Mouse (Mus musculus): ENCODE measurements around the gene Srm. TPM values are rescaled to one million over a fixed set of nuclear protein-coding genes. Genes with fewer than 3 reads are reported as not detected.
A peak's percentile ranks its signal among the peaks of the same experiment; 100 is the strongest.

Gene Srm
- polyA plus RNA-seq, 1 experiment from 2014 or later: 190 TPM

DNA sequence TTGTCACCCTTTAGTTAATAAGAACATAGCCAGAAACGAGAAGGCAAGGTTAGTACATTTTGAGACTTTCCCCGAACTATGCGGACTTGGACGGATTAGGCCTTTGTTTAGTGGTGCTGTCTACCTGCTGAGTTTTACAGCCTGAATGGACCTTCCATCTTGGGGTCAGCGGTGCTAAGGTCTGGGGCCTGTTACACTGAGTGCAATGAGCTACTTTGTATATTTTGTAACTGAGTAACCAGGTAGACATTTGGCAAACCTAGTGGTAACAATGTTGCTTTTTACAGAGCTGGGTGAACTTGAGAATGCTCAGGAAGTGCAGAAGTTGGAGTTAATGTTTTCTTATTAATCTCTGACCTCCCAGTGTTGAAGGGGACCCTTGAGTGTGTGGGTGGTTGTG, 49.8 kb downstream of the Srm start:
- Histone ChIP-seq H3K36me3 (ENCODE audit: control insufficient read depth, insufficient read depth) (no peaks in the 10 kb centered on the region), H3K9ac (replicated peaks; ENCODE audit: low read depth, low read length) (no peak overlapping the region), H3K9me3 (ENCODE audit: control insufficient read depth, low read length) (no peaks in the 10 kb centered on the region), H3K27me3 (replicated peaks; ENCODE audit: control insufficient read depth, insufficient read depth, low read length) (no peaks in the 10 kb centered on the region), H3K4me3 (replicated peaks; ENCODE audit: low read length) (no peak overlapping the region), H3K27ac (ENCODE audit: low read length) (no peak overlapping the region), H3K4me2 (ENCODE audit: low read length) (no peak overlapping the region), H3K4me1 (replicated peaks; ENCODE audit: control insufficient read depth, insufficient read depth, low read length) (peaks cover 5% of the 10 kb centered on the region; the same call in 1 of the 2 replicates)
- 74% methylated on average over 5 of the region's 5 CpGs for WGBS
- no peak for ATAC-seq

DNA sequence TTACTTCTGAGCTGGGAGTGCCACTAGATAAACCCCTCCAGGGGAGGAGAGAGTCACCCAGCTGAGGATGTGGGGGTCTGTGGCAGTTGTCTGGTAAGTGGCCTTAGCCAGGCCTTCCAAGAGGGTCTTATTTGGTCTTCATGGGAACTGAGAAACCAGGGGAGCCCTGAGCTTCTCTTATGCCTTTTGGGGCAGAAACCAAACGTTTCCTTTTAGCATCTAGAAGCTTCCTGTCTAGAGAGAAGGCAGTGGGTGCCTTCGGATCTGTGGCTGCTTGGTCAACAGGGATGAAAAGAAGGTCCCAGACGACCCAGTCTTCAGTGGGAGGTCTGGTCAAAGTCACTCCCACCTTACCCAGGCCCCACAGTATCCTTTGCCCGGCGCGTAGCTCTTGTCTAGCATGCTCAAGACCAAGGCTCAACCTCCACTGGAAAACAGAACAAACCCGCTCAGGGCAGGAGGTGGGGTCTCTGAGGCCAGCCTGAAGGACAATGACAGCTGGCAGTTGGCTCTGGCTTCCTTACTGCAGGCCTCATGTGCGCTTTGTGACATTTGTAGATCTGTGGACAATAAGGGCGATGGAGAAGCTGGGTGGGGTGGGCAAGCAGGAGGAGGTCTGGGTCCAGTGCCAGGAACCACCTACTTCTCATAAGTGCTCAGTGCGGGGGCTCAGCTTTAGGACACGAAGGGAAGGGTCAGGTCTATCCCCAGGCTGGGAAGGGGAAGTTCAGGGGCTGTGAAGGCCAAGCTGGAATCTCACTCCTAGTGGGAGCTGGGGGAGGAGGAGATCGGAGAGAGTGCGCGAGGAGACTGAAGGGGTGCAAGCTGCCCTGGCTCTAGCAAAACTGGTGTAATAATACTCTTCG, 52.2 kb downstream of the Srm start, which contains the start of gene Gm572:
Gene Gm572, plus strand, starts transcription at position 27 of the 866 bp plus-strand sequence.
- no peaks in the 10 kb centered on the region for H3K9me3 ChIP-seq (ENCODE audit: control insufficient read depth, low read length)
- peaks cover 5% of the 10 kb centered on the region; the same call in 1 of the 2 replicates for H3K4me1 ChIP-seq (replicated peaks; ENCODE audit: control insufficient read depth, insufficient read depth, low read length)
- no peak for ATAC-seq
- no peak within 1 kb of the TSS for H3K9ac ChIP-seq (replicated peaks; ENCODE audit: low read depth, low read length)
- H3K27me3 ChIP-seq (replicated peaks; ENCODE audit: control insufficient read depth, insufficient read depth, low read length): no peaks in the 10 kb centered on the region
- 67% methylated on average over 15 of the region's 15 CpGs for WGBS
- H3K4me2 ChIP-seq (ENCODE audit: low read length): peak within 1 kb of the TSS; percentile 4
- no peak within 1 kb of the TSS for H3K4me3 ChIP-seq (replicated peaks; ENCODE audit: low read length)
- no peak within 1 kb of the TSS for H3K27ac ChIP-seq (ENCODE audit: low read length)
- no peaks in the 10 kb centered on the region for H3K36me3 ChIP-seq (ENCODE audit: control insufficient read depth, insufficient read depth)

DNA sequence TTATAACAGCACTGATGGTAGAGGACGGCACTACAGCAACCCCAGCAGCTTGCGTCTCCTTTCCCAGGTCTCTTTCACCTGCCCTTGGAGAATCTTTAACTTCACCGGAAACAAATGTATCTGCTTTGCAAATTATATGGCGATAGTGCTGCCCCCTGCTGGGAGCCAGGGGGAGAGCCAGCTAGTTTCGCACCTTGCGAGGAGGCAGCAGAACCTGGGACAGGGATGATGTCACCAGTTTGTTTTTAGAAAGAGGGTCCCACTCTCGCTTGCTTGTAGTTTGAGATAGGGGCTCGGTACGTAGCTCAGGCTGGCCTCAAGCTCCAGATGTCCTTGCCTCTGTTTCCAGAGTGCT, 52.8 kb downstream of the Srm start:
- Histone ChIP-seq H3K4me2 (ENCODE audit: low read length) (peak overlapping the region; percentile 4), H3K9me3 (ENCODE audit: control insufficient read depth, low read length) (no peaks in the 10 kb centered on the region), H3K4me1 (replicated peaks; ENCODE audit: control insufficient read depth, insufficient read depth, low read length) (peaks cover 5% of the 10 kb centered on the region; the same call in 1 of the 2 replicates), H3K27me3 (replicated peaks; ENCODE audit: control insufficient read depth, insufficient read depth, low read length) (no peaks in the 10 kb centered on the region), H3K27ac (ENCODE audit: low read length) (no peak overlapping the region), H3K4me3 (replicated peaks; ENCODE audit: low read length) (no peak overlapping the region), H3K36me3 (ENCODE audit: control insufficient read depth, insufficient read depth) (no peaks in the 10 kb centered on the region), H3K9ac (replicated peaks; ENCODE audit: low read depth, low read length) (no peak overlapping the region)
- 8% methylated on average over 9 of the region's 9 CpGs for WGBS
- no peak for ATAC-seq

Other genes starting within 250 kb of the Srm start
- gene Ubiad1, start 146.7 kb upstream of the Srm start, polyA plus RNA-seq (2015; fragmentation: Nextera tagmentation; extraction: Ambion mirVana): 19.4 and 20.4 TPM in 2 replicates
- 23.1 and 24.2 TPM in 2 replicates for gene Mtor, start 142.9 kb upstream of the Srm start, polyA plus RNA-seq (2015; fragmentation: Nextera tagmentation; extraction: Ambion mirVana)
- gene Angptl7, start 91.0 kb upstream of the Srm start, polyA plus RNA-seq (2015; fragmentation: Nextera tagmentation; extraction: Ambion mirVana): 0.29 and 0.32 TPM in 2 replicates
- gene Exosc10, start 33.1 kb upstream of the Srm start, polyA plus RNA-seq (2015; fragmentation: Nextera tagmentation; extraction: Ambion mirVana): 105 and 107 TPM in 2 replicates
- 0.56 and 1.0 TPM in 2 replicates for gene Masp2, start 11.1 kb downstream of the Srm start, polyA plus RNA-seq (2015; fragmentation: Nextera tagmentation; extraction: Ambion mirVana)
- gene Tardbp, start 35.5 kb downstream of the Srm start, polyA plus RNA-seq (2015; fragmentation: Nextera tagmentation; extraction: Ambion mirVana): 277 and 319 TPM in 2 replicates
- not detected in 2 replicates for gene Gm572, start 51.8 kb downstream of the Srm start, polyA plus RNA-seq (2015; fragmentation: Nextera tagmentation; extraction: Ambion mirVana)
- gene Casz1, start 212.9 kb downstream of the Srm start, polyA plus RNA-seq (2015; fragmentation: Nextera tagmentation; extraction: Ambion mirVana): 0.98 and 1.0 TPM in 2 replicates

Measured in forebrain, embryonic 16.5 days (tissue).